Mouse (Mus musculus) neural tube, embryonic 12.5 days (tissue): ENCODE data around the gene Ndufaf1. TPM values are rescaled to one million over a fixed set of nuclear protein-coding genes. Genes with fewer than 3 reads are reported as not detected.

Source experiments
- ATAC-seq: fragments of 200-750 bp; cut with Nextera tagmentation; 2 replicates; pipeline ENCODE4 v1.8.0; 2017; ENCODE audit warnings: low read depth, mild to moderate bottlenecking, moderate TSS enrichment, moderate library complexity; ENCODE audit not compliant: low FRiP score
- H3K27ac ChIP-seq: fragments of 300-500 bp; sonication (generic); 2 replicates; pipeline ENCODE4 v1.5.1; 2016
- H3K27me3 ChIP-seq: fragments of 300-500 bp; sonication (generic); replicated peaks from 2 replicates; pipeline ENCODE4 v1.6.1; 2016; ENCODE audit warnings: mild to moderate bottlenecking
- H3K36me3 ChIP-seq: fragments of 300-500 bp; sonication (generic); 2 replicates; pipeline ENCODE4 v1.6.1; 2016; ENCODE audit warnings: mild to moderate bottlenecking
- H3K4me1 ChIP-seq: fragments of 300-500 bp; sonication (generic); 2 replicates; pipeline ENCODE4 v1.6.1; 2016
- H3K4me2 ChIP-seq: fragments of 300-500 bp; sonication (generic); replicated peaks from 2 replicates; pipeline ENCODE4 v1.6.1; 2016; ENCODE audit warnings: mild to moderate bottlenecking
- H3K4me3 ChIP-seq: fragments of 300-500 bp; sonication (generic); 2 replicates; pipeline ENCODE4 v1.5.1; 2016
- H3K9ac ChIP-seq: fragments of 300-500 bp; sonication (generic); 2 replicates; pipeline ENCODE4 v1.6.1; 2016; ENCODE audit warnings: mild to moderate bottlenecking
- H3K9me3 ChIP-seq: fragments of 300-500 bp; sonication (generic); 2 replicates; pipeline ENCODE4 v1.6.1; 2016; ENCODE audit warnings: mild to moderate bottlenecking
- WGBS: fragments of 180-500 bp; shearing (Covaris S2); methylation state at CpG from one replicate; pipeline ENCODE4 v1.1.7; 2016; 5-methylcytosine and 5-hydroxymethylcytosine counted together
- polyA plus RNA-seq: library from polyadenylated mRNA; unstranded; fragments of >200 nt; fragmentation: Nextera tagmentation; extraction: Ambion mirVana; gene quantifications from 2 replicates; pipeline ENCODE4 v1.2.1, GENCODE M21; 2016

The Ndufaf1 gene
- polyA plus RNA-seq, result 37.1 and 39.0 TPM in 2 replicates

DNA sequence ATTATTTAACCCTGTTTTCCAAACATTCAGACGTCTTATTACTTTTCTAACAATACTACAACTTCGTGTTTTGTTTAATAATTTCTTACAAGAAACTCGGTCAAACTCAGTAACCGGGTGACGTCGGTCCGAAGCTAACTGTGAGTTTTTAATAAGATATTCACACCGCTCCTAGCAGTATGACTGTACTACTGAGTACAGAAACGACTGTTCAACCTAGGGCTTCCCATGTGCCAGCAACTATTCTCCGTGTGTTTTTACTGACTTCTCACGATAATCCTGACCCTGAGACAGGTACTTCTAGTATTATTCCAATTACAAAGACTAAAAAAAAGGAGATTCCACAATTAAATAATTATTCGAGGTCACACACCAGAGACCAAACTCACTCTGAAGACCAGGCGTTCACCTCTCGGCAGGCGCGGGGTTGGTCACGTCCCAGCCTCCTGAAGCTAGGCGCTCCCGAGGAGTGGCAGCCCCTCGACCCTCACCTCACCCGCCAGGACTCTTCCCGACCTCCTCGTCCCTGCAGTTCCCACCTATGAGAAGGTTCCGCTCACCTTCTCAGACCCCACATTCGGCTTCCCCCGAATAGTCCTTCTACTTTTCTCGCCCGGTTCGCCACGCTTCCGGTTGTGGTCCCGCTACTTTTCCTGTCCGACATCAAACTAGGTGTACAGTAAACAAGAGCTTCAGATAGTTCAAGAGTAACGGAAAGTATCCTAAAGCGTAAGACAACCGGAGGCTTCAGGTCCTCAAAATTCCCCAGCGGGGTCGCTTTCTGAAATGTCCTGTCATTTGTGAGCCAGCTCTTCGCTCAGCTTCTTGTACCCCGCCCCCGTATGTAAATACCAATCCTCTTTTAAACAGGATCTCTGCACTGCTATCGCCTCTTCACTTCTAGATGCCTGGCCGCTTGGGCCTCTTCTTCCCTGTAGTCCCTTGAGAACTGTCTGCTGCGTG, at the start of gene Ndufaf1:
Gene Ndufaf1 (minus strand): TSS at position 608 of the 963 bp plus-strand sequence.
- H3K27ac ChIP-seq, result no peak within 1 kb of the TSS
- peak within 1 kb of the TSS; percentile 72 for H3K4me3 ChIP-seq
- ATAC-seq, result 0 out of 2 replicates have a peak, but pooled peaks have one; percentile 37
- H3K9ac ChIP-seq, result peak within 1 kb of the TSS; percentile 74
- WGBS, result 2% methylated on average over 44 of the region's 44 CpGs
- H3K4me1 ChIP-seq, result peaks cover 3% of the 10 kb centered on the region
- H3K36me3 ChIP-seq, result peaks cover 18% of the 10 kb centered on the region
- peak within 1 kb of the TSS; percentile 77 for H3K4me2 ChIP-seq
- no peaks in the 10 kb centered on the region for H3K9me3 ChIP-seq
- H3K27me3 ChIP-seq, result no peaks in the 10 kb centered on the region

DNA sequence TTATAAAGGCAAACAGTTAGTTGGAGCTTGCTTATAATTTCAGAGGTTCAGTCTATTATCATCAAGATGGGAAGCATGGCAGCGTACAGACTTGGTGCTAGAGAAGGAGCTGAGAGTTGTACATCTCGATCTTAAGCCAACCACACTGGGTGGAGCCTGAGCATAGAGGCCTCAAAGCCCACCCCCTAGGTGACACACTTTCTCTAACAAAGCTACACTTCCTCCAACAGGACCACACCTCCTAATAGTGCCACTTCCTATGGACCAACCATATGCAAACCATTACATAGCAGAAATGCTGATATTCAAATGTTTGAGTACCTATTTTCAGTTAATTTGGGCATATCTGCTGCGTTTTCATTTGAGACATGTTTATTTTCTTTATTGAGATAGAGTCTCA, 47.4 kb upstream of the Ndufaf1 start:
- Histone ChIP-seq H3K4me2 (no peak overlapping the region), H3K27me3 (no peaks in the 10 kb centered on the region), H3K36me3 (peaks cover 69% of the 10 kb centered on the region), H3K4me1 (no peaks in the 10 kb centered on the region), H3K27ac (no peak overlapping the region), H3K9me3 (no peaks in the 10 kb centered on the region), H3K4me3 (no peak overlapping the region), H3K9ac (no peak overlapping the region)
- no peak for ATAC-seq
- WGBS, result 97% methylated on average over 3 of the region's 3 CpGs

DNA sequence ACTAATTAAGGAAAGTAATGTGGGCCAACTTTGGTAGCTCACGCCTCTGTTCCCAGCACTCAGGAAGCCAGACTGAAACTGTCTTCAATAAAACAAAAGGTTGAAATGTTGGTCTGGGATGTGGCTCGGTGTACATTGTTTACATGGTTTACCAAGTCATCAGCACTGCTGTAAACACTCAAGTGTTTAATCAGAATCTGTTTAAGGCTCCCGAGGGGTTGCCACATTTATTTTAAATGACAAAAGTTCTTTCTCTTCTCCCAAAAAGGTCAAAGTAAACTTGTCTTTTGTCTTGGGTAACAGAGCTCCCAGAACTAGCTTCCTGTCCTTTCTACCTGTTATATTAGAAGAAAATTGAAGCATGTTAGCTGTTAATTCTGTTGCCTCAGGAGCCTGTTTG, 45.0 kb upstream of the Ndufaf1 start:
- Histone ChIP-seq H3K4me2 (no peak overlapping the region), H3K4me1 (no peaks in the 10 kb centered on the region), H3K9me3 (no peaks in the 10 kb centered on the region), H3K9ac (no peak overlapping the region), H3K4me3 (no peak overlapping the region), H3K27ac (no peak overlapping the region), H3K27me3 (no peaks in the 10 kb centered on the region), H3K36me3 (peaks cover 64% of the 10 kb centered on the region)
- ATAC-seq, result no peak
- 87% methylated on average over 3 of the region's 3 CpGs for WGBS

DNA sequence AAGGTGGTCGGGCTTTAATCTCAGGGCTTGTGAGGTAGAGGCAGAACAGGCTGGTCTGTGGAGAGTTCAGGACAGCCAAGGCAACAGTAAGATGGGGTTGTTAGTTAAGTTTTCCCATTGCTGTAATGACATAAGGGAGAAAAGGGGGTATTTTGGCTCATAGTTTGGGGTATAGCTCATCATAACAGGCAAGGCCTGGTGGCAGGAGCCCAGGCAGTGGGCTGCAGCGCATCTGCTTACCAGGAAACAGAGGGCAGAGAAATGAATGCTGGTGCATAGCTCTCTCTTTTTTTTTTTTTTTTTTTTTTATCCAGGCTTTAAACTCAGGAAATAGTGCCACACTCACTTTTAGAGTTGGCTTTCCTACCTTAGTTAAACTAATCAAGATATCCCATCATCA, 40.5 kb upstream of the Ndufaf1 start:
- H3K27me3 ChIP-seq, result no peaks in the 10 kb centered on the region
- H3K4me1 ChIP-seq, result no peaks in the 10 kb centered on the region
- no peak overlapping the region for H3K4me3 ChIP-seq
- H3K27ac ChIP-seq, result no peak overlapping the region
- no peaks in the 10 kb centered on the region for H3K9me3 ChIP-seq
- H3K9ac ChIP-seq, result no peak overlapping the region
- no peak overlapping the region for H3K4me2 ChIP-seq
- peaks cover 30% of the 10 kb centered on the region for H3K36me3 ChIP-seq
- ATAC-seq, result no peak
- WGBS, result 94% methylated on average over 2 of the region's 2 CpGs

DNA sequence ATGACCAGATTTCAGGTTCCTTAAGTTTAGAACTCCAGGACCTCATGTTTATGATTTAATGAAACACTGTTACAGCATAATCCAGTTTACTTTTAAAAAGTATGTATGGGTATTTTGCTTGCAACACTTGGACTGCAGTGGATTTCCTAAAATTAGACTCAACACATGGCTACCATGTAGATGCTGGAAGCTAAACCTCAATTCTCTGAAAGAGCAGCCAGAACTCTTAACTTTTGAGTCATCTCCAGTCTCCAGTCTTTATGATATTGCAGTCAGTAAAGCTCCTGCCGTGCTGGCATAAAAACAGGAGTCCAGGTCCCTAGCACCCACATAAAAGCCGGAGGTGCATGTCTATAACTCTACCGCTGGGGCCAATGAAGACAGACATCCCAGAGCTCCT, 37.3 kb upstream of the Ndufaf1 start:
- Histone ChIP-seq H3K9me3 (no peaks in the 10 kb centered on the region), H3K4me3 (no peak overlapping the region), H3K36me3 (peaks cover 4% of the 10 kb centered on the region; the same call in 1 of the 2 replicates), H3K4me1 (no peaks in the 10 kb centered on the region), H3K27ac (no peak overlapping the region), H3K4me2 (no peak overlapping the region), H3K27me3 (no peaks in the 10 kb centered on the region), H3K9ac (no peak overlapping the region)
- ATAC-seq, result no peak
- 89% methylated on average over 3 of the region's 3 CpGs for whole genome bisulfite sequencing

DNA sequence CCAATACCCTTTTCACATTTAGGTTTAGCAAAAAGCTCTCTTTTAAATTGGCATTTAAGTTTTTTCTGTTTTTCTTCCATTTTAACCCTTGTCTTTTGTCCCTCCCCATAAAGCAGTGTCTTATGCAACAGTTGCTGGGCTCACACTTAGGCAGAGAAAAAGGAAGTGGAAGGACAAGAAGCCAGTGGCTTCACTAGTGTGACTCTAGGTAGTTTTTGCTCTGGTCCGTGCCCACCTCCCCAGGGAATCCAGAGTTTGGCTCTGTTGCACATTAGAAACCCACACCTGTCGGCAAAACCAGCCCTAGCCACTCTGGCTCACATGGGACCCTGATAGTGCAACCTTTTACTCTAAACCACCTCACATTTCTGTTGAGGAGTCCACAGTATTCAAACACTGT, 35.8 kb upstream of the Ndufaf1 start:
- H3K9ac ChIP-seq, result no peak overlapping the region
- WGBS, result 87% methylated on average over 2 of the region's 2 CpGs
- no peaks in the 10 kb centered on the region for H3K27me3 ChIP-seq
- no peak overlapping the region for H3K27ac ChIP-seq
- no peak overlapping the region for H3K4me2 ChIP-seq
- peaks cover 6% of the 10 kb centered on the region; the same call in 1 of the 2 replicates for H3K36me3 ChIP-seq
- H3K9me3 ChIP-seq, result no peaks in the 10 kb centered on the region
- ATAC-seq, result no peak
- H3K4me3 ChIP-seq, result no peak overlapping the region
- H3K4me1 ChIP-seq, result no peaks in the 10 kb centered on the region

DNA sequence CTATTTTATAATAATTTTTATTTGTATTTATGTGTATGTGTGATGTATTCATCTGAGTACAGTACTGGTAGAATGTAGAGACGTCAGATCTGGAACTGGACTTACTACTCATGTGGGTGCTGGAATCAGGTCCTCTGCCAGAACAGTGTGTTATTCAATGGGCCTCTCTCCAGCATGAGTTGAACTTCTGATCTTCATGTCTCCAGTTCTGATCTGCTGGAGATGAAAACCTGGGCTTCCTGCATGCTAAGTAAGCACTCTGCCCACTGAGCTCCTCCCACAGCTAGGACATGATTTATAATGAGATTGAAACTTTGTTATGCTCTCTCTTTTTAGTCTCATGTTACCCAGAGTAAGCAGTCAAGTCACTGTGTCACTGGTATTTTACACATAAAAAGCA, 33.5 kb upstream of the Ndufaf1 start:
- no peaks in the 10 kb centered on the region for H3K27me3 ChIP-seq
- ATAC-seq, result no peak

DNA sequence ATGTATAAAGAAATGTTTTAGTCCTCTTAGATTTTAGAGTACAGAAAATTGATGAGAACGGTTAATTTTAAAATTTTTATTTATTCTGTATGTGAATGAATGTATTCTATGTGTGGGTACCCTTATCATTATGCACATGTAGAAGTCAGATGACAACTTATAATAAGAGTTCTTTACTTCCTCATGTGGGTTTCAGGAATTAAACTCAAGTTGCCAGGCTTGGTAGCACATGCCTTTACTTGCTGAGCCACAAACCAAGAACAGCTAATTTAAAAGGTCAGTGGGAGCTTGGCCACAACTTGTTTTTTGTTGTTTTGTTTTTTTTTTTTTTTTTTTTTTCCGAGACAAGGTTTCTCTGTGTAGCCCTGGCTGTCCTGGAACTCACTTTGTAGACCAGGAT, 32.2 kb upstream of the Ndufaf1 start:
- no peak overlapping the region for H3K27ac ChIP-seq
- no peak overlapping the region for H3K9ac ChIP-seq
- H3K4me1 ChIP-seq, result no peaks in the 10 kb centered on the region
- no peaks in the 10 kb centered on the region for H3K27me3 ChIP-seq
- peaks cover 8% of the 10 kb centered on the region; the same call in 1 of the 2 replicates for H3K36me3 ChIP-seq
- WGBS, result 76% methylated on average over 2 of the region's 2 CpGs
- H3K4me3 ChIP-seq, result no peak overlapping the region
- ATAC-seq, result no peak
- H3K9me3 ChIP-seq, result no peaks in the 10 kb centered on the region
- H3K4me2 ChIP-seq, result no peak overlapping the region

More for the DNA sequence above, 33.5 kb upstream of the Ndufaf1 start:
- H3K4me1 ChIP-seq, result no peaks in the 10 kb centered on the region
- no peak overlapping the region for H3K4me2 ChIP-seq
- 84% methylated on average over 1 of the region's 1 CpGs for WGBS
- H3K36me3 ChIP-seq, result peaks cover 8% of the 10 kb centered on the region; the same call in 1 of the 2 replicates
- H3K4me3 ChIP-seq, result no peak overlapping the region
- no peaks in the 10 kb centered on the region for H3K9me3 ChIP-seq
- no peak overlapping the region for H3K27ac ChIP-seq
- H3K9ac ChIP-seq, result no peak overlapping the region

DNA sequence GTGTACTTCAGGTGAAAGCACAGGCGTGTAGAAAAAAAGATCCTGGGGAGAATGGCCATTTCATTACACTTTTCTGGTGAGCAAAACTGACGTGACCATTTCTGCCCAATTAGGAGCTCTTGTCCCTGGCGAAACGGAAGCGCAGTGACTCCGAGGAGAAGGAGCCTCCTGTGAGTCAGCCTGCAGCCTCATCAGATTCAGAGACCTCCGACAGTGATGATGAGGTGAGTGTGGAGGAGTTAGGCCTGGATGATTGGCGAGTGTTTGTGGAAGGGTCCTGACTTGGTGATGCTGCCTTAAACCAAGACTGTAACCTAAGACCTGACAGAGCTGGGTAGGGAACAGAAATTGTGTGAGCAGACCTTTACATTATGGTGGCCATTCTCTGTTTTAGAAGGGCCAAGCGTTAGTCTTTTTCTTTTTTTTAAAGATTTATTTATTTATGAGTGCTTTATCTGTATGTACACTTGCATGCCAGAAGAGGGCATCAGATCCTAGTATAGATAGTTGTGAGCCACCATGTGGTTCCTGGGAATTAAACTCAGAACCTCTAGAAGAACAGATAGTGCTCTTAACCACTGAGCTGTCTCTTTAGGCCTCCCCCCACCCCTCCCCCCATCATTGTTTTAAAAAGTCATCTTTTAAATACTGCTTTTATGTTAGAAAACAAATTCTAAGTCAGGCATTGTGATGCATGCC, 29.5 kb upstream of the Ndufaf1 start:
- WGBS, result 84% methylated on average over 9 of the region's 9 CpGs
- Histone ChIP-seq H3K4me3 (no peak overlapping the region), H3K4me1 (no peaks in the 10 kb centered on the region), H3K27ac (no peak overlapping the region), H3K9ac (no peak overlapping the region), H3K4me2 (no peak overlapping the region), H3K9me3 (no peaks in the 10 kb centered on the region), H3K27me3 (no peaks in the 10 kb centered on the region), H3K36me3 (peaks cover 13% of the 10 kb centered on the region; the same call in 1 of the 2 replicates)
- no peak for ATAC-seq

DNA sequence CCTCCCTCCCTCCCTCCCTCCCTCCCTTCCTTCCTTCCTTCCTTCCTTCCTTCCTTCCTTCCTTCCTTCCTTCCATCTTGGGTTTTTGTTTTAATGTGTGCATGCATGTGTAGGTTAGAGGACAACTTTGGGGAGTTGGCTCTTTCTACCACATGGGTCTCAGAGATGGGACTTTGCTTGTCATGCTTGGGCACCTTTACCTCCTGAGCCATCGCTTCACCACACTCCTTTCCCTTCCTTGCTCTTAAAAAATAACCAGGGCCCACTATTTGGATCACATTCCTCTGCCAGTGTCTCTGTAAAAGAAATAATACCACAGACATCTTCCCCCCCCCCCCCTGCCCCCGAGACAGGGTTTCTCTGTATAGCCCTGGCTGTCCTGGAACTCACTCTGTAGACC, 21.1 kb upstream of the Ndufaf1 start:
- Histone ChIP-seq H3K4me2 (no peak overlapping the region), H3K27ac (no peak overlapping the region), H3K36me3 (peaks cover 14% of the 10 kb centered on the region; the same call in 1 of the 2 replicates), H3K4me1 (no peaks in the 10 kb centered on the region), H3K9ac (no peak overlapping the region), H3K9me3 (no peaks in the 10 kb centered on the region), H3K4me3 (no peak overlapping the region), H3K27me3 (no peaks in the 10 kb centered on the region)
- WGBS, result 97% methylated on average over 2 of the region's 2 CpGs
- no peak for ATAC-seq

DNA sequence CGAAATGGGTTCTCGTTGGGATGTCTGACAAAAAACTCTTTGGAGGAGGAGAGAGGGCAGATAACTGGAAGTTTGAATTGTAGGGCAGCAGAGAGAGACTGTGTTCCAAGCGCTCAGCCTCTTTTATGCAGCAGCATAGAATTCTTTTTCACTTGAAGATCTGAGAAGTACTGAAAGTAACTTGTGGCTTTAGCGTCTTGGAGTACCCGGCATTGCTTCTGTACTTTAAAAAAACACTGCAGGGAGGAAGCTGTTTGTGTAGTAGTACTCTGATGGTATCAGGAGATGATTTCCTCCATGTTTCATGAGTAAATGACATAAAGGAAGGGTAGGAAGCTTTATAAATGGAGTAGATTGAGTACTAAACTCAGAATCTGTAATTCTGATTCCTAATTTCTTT, 13.2 kb upstream of the Ndufaf1 start:
- Histone ChIP-seq H3K4me3 (peak overlapping the region; percentile 98), H3K27ac (no peak overlapping the region), H3K9me3 (no peaks in the 10 kb centered on the region), H3K4me1 (peaks cover 12% of the 10 kb centered on the region), H3K27me3 (no peaks in the 10 kb centered on the region), H3K4me2 (peak overlapping the region; percentile 91), H3K9ac (peak overlapping the region; percentile 98), H3K36me3 (no peaks in the 10 kb centered on the region)
- 3% methylated on average over 5 of the region's 5 CpGs for WGBS
- ATAC-seq, result no peak

DNA sequence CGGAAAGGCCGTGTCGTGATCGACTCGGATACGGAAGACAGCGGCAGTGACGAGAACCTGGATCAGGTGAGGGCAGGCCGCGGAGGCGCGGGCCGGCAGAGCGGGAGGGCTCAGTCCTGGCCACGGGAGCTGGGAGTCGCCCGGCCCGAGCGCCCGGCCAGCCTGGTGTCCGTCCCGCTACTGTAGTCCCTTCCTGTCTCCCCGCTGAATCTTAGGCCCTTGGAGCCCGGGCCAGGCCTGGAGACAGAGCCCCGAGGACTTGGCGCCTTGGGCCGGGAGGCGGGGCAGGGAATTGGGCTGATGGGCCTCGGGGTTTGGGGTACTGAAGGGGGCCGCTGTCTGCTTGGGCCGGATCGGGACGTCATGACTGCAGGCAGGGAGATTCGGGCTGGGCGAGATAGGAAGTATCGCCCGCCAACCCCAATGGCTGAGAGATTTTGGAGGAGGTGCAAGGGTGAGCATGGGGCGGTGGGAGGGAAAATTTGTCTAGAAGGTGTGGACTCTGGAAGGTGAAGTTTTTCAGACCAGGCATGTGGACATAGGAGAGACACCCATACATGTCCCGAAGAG, 12.7 kb upstream of the Ndufaf1 start:
- H3K9ac ChIP-seq, result peak overlapping the region; percentile 98
- no peak overlapping the region for H3K27ac ChIP-seq
- WGBS, result under 1% methylated on average over 39 of the region's 39 CpGs
- ATAC-seq, result peak; percentile 88
- H3K9me3 ChIP-seq, result no peaks in the 10 kb centered on the region
- peaks cover 12% of the 10 kb centered on the region for H3K4me1 ChIP-seq
- no peaks in the 10 kb centered on the region for H3K27me3 ChIP-seq
- no peaks in the 10 kb centered on the region for H3K36me3 ChIP-seq
- peak overlapping the region; percentile 91 for H3K4me2 ChIP-seq
- H3K4me3 ChIP-seq, result peak overlapping the region; percentile 98
